Mouse (Mus musculus) olfactory bulb, adult 2 months (tissue): ENCODE data around the gene Asap3.

Experiments used
- CTCF ChIP-seq: fragments of 200-500 bp; IDR thresholded peaks from 2 replicates; pipeline ENCODE4 v1.5.1; 2012; ENCODE audit warnings: low read depth, mild to moderate bottlenecking, low read length, moderate library complexity; ENCODE audit not compliant: insufficient read depth
- POLR2A ChIP-seq: fragments of 200-500 bp; IDR thresholded peaks from 2 replicates; pipeline ENCODE4 v1.6.1; 2012; ENCODE audit warnings: mild to moderate bottlenecking, low read depth, low read length, moderate library complexity; ENCODE audit not compliant: insufficient read depth

GRCm38 (mm10) chr4:136290781-136291595, 84.8 kb downstream of the Asap3 start:
- no peak for TF ChIP-seq CTCF
- no peak for TF ChIP-seq POLR2A
